Mouse (Mus musculus): ENCODE data around the gene Gm17019.
"Not testable (repeated sequence)": the region's sequence is repeated elsewhere in the genome, so short reads cannot be mapped to it uniquely, and the experiment has no call there.

The Gm17019 gene

DNA sequence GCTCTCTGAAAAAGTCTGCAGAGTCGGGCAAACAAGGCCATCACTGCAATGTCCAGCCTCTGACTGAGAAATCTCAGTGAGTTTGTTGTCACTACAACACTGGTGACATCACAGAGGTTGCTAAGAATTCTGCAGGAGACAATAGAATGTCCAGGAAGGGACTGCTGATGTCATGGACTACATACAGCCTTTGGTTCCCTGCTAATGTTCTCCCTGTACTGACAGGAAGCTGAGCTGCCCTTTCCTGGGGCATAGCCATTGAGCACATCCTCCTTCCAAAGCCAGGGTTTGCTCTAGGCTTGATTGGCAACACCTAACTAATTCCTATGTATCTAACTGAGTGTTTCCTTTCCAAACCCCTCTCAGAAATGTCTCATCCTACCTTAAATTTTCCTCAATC lies at the start of gene Gm17019:
TSS of gene Gm17019 (minus strand) at position 101 of the 400 bp plus-strand sequence.
- not testable (repeated sequence) for DNase-seq (ENCODE audit: low spot score)

GRCm38 (mm10) chr5:15062385-15062715 lies 29.6 kb upstream of the Gm17019 start:
- not testable (repeated sequence) for DNase-seq (ENCODE audit: low spot score)

GRCm38 (mm10) chr5:15061638-15062384 lies 29.0 kb upstream of the Gm17019 start:
- not testable (repeated sequence) for DNase-seq (ENCODE audit: low spot score)

DNA sequence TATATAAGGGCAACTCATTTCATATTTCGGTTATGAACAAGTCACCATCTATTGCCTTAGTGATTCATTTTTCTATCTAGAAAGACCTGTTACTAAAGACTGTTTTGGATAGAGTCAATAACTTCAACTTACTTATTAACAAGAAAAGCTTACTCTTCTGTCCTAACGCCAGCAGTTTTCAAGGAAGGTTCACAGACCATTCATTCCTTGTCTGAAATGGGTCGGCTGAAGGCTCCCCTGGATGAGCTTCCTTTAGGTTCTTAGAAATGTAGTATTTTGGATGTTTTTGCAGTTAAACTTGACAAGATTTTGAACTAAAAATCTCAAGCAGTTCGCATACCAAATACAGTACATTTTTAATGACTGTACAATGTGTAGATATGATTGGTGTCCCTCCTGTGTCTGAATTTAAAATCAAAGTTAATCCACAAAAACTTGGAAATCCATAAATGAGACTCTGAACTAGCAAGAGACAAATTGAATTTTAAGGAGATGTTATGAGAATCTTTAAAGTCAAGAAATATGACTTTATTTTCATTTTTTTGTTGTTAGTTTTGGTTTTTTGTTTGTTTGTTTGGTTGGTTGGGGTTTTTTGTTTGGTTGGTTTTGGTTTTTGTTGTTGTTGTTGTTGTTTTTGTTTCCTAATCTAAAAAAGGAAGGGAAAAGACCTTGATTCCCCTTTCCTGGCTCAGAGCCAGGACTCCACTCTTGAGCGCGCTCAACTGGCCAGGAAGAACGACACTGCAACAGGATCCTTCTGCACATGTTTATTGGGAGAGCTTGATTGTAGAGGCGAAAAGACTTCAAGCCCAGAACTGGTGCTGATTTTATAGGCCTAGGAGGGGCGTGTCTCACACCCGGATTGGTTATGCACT lies 21.6 kb upstream of the Gm17019 start:
- DNase-seq (ENCODE audit: low spot score): not testable (repeated sequence)

DNA sequence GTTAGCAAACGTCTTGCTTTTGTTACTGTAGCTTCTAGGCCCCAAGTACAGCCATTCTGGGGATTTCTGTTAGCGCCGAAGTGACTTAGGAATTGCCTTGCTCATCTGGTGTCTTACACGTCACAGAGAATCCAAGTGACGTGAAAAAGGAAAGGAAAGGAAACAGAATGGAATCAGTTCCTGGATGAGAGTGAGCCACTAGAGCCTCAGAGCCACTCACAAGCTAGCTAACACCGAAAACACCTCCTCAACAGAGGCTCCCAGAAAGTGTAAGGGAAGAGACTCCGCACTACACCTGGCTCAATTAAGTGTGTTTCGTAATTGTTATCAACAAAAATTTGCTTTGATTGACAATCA lies 20.8 kb upstream of the Gm17019 start:
- not testable (repeated sequence) for DNase-seq (ENCODE audit: low spot score)

GRCm38 (mm10) chr5:15052945-15053605 lies 20.3 kb upstream of the Gm17019 start:
- DNase-seq (ENCODE audit: low spot score): not testable (repeated sequence)

- DNase-seq (ENCODE audit: low spot score): not testable (repeated sequence)
These were observed 18.0 kb upstream of the Gm17019 start for GRCm38 (mm10) chr5:15050807-15051206.

DNA sequence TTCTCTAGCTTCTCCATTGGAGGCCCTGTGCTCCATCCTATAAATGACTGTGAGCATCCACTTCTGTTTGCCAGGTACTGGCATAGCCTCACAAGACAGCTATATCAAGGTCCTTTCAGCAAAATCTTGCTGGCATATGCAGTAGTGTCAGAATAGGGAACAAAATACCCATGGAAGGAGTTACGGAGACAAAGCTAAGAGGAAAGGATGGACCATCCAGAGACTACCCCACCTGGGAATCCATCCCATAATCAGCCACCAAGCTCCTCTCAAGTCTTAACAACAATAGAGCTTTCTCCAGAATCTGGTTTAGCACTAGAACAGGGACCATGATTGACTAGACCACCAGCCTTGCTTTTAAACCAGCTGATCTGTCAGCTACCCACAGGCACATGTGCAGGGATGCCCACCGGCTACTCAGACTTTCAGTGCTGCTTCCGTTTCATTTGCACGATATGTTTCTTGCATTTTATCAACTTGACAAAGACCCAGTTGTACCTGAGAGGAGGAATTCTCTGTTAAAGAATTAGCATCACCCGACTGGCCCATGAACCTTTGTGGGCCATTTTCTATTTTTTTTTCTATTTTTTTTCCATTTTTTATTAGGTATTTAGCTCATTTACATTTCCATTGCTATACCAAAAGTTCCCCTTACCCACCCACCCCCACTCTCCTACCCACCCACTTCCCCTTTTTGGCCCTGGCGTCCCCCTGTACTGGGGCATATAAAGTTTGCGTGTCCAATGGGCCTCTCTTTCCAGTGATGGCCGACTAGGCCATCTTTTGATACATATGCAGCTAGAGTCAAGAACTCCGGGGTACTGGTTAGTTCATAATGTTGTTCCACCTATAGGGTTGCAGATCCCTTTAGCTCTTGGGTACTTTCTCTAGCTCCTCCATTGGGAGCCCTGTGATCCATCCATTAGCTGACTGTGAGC lies 12.3 kb upstream of the Gm17019 start:
- DNase-seq (ENCODE audit: low spot score): not testable (repeated sequence)

- not testable (repeated sequence) for DNase-seq (ENCODE audit: low spot score)
These were observed 8.0 kb upstream of the Gm17019 start for GRCm38 (mm10) chr5:15040784-15041183.

DNA sequence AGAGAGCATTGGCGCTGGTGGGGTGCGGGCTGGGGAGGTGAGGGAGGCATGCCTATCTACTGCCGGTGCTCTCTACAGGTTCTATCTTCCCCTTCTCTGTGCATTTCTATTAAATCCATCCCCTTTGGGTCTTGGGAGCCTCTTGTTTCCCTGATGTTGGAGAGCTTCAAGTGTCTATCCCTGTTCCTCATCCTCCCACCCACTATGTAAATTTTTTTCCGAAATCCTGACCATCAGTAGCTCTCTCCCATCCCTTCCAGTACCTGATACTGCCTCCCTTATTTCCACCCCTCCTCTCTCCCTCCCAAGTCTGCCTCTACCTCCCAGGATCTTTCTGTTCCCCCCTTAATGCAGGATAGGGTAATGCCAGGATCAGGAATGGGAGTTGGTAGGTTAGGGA lies 7.2 kb upstream of the Gm17019 start:
- not testable (repeated sequence) for DNase-seq (ENCODE audit: low spot score)

GRCm38 (mm10) chr5:15024316-15024715 lies 8.5 kb downstream of the Gm17019 start:
- not testable (repeated sequence) for DNase-seq (ENCODE audit: low spot score)

GRCm38 (mm10) chr5:15020067-15020466 lies 12.7 kb downstream of the Gm17019 start:
- not testable (repeated sequence) for DNase-seq (ENCODE audit: low spot score)

DNA sequence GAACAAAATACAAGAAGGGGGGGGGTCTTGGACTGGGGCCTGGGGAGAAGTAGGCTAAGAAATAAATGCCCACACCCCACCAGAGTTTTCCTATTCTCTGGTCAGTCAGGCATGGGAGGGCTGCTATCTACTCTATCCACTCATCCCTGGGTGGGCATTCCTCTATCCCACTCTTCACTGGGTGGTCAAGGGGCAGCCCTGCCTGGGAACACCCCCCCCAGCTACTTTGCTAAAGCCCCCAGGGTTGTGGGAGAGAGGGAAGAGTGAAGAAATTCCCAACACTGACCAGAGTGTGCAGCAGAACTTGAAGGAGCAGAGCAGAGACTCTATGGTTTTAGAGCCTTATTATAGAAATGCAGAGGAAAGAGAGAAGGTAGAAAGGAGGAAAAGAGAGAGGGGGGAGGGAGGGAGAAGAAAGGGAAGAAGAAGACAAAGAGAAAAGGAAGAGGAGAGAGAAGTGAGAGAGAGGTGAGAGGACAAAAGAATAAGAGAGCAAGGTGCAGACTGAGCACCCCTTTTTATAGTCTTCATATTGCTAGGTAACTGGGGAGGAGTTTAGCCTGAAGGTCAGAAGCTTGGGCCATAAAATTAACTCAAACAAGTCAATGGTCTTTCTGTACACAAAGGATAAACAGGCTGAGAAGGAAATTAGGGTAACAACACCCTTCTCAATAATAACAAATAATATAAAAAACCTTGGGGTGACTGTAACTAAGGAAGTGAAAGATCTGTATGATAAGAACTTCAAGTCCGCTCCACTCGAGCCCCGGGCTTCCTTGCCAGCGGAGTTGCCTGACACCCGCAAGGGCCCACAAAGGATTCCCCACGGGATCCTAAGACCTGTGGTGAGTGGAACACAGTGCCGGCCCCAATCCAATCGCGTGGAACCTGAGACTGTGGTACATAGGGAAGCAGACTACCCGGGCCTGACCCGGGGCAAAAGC lies 21.9 kb downstream of the Gm17019 start:
- DNase-seq (ENCODE audit: low spot score): not testable (repeated sequence)

- not testable (repeated sequence) for DNase-seq (ENCODE audit: low spot score)
These were observed 25.9 kb downstream of the Gm17019 start for GRCm38 (mm10) chr5:15006907-15007306.

DNA sequence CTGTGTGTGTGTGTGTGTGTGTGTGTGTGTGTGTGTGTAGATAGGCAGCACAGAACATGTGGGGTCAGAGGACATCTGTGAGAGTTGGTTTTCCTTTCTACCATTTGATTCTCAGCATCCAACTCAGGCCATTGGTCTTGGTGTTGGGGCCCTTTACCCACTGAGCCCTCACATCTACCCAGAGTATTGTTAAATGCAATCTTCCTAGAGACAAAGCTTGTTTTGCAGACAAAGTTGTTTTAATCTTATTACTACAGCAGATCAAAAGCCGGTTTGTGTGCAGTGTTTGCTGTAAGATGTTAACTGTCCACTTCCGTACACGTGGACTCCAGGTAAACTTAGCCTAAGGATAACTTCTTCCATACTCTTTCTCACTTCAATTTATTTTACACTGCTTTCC lies 26.5 kb downstream of the Gm17019 start:
- not testable (repeated sequence) for DNase-seq (ENCODE audit: low spot score)

DNA sequence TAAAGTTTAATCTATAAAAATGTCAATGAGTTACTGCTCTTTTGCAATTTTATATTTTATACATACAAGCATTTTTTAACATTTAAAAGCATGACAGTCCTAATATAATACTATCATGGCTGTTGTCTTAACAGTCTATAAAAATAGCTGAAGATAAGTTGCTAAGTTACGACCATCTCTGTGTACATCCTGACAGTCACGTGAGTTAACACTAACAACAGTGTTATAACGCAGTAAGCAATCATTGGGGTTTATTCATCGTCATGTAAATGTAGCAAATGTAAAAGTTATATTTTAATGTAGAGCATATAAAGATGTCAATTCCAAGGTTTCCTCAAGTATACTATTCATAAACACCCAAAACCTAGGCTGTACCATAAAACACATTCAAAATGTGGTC lies 27.2 kb downstream of the Gm17019 start:
- not testable (repeated sequence) for DNase-seq (ENCODE audit: low spot score)

DNA sequence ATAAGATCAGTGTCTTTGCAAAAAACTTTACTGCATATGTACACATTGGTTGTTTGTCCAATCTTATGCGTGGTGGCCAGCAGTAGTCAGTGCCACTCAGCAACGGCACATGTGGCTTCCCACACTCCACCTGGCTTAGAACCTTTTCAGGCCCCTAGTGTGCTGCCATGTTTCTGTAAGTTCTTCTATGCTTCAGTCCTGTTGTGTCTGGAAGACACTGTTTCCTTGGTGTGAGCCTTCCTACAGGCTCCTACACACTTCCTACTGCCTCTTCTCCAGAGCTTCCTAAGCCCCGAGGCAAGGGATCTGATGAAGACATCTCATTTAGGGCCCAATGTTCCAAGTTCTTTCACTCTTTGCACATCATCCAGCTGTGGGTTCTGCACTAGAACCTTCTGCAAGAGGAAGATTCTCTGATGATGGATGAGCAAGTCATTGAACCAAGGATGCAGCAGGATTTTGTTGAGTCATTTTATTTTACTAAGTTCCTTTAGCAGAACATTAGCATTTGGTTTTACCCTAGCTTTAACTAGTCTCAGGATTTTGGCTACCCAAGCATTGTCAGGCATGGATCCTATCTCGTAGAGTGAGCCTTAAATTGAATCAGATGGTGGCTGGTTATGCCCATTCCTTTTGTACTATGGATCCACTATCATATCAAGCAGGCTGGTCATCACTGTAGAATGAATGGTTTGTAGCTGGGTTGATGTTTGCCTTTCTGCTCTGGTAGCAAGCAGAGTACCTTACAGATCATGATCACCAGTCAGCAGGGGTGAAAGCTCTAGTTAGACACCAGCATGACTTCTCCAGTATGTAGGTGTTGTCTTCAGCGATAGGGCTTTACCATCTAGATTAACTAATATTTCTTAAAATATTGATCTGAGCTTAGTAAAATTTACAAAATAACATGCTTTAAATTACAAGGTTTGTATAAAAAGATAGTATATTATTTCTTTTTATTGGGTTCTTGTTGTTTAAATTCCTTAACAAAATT lies 27.9 kb downstream of the Gm17019 start:
- DNase-seq (ENCODE audit: low spot score): not testable (repeated sequence)

GRCm38 (mm10) chr5:14998077-14998476 lies 34.7 kb downstream of the Gm17019 start:
- DNase-seq (ENCODE audit: low spot score): not testable (repeated sequence)

DNA sequence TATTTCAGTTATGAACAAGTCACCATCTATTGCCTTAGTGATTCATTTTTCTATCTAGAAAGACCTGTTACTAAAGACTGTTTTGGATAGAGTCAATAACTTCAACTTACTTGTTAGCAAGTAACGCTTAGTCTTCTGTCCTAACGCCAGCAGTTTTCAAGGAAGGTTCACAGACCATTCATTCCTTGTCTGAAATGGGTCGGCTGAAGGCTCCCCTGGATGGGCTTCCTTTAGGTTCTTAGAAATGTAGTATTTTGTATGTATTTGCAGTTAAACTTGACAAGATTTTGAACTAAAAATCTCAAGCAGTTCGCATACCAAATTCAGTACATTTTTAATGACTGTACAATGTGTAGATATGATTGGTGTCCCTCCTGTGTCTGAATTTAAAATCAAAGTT lies 35.2 kb downstream of the Gm17019 start:
- DNase-seq (ENCODE audit: low spot score): not testable (repeated sequence)

All from testis, postnatal 14 days (tissue).